Mouse (Mus musculus) MEL (cell line): ENCODE data around the gene Tppp2. TPM values are rescaled to one million over a fixed set of nuclear protein-coding genes. Genes with fewer than 3 reads are reported as not detected.

Experiments
- DNase-seq: peaks from one replicate; pipeline ENCODE4 v3.0.0; 2011; ENCODE audit warnings: low read depth, low spot score
- H3K27ac ChIP-seq: 2 replicates; pipeline ENCODE4 v1.5.1; 2012; ENCODE audit warnings: low read depth, mild to moderate bottlenecking, control low read depth, low read length, moderate library complexity; ENCODE audit not compliant: control insufficient read depth
- H3K27me3 ChIP-seq, 2 experiments: fragments of 150-350 bp in 1 of 2; sonication (generic) in 1 of 2; 2 replicates each; pipeline ENCODE4 v1.6.1; 2012; ENCODE audit warnings: low read length in 2 of 2, mild to moderate bottlenecking in 2 of 2, improper control_type of control experiment in 1 of 2, moderate library complexity in 1 of 2; ENCODE audit not compliant: insufficient read depth in 2 of 2, control insufficient read depth in 1 of 2
- H3K36me3 ChIP-seq, 2 experiments: 2 replicates each; pipeline ENCODE4 v1.6.1; 2012 to 2014; ENCODE audit warnings: low read length in 2 of 2, improper control_type of control experiment in 1 of 2, inconsistent platforms in 1 of 2, mild to moderate bottlenecking in 1 of 2; ENCODE audit not compliant: insufficient read depth in 2 of 2, control insufficient read depth in 1 of 2
- H3K4me1 ChIP-seq, 2 experiments: fragments of 150-350 bp in 1 of 2; sonication (generic) in 1 of 2; 2 replicates each; pipeline ENCODE4 v1.6.1; 2012; ENCODE audit warnings: low read length in 2 of 2, improper control_type of control experiment in 1 of 2, mild to moderate bottlenecking in 1 of 2; ENCODE audit not compliant: insufficient read depth in 2 of 2, control insufficient read depth in 1 of 2
- H3K4me3 ChIP-seq, 2 experiments: fragments of 150-350 bp in 1 of 2; sonication (generic) in 1 of 2; 2 replicates each; pipeline ENCODE4 v1.5.1; 2012; ENCODE audit warnings: low read depth in 2 of 2, low read length in 2 of 2, mild to moderate bottlenecking in 2 of 2, moderate library complexity in 2 of 2, control low read depth in 1 of 2, improper control_type of control experiment in 1 of 2; ENCODE audit not compliant: control insufficient read depth in 1 of 2, insufficient read depth in 1 of 2
- H3K79me2 ChIP-seq: 2 replicates; pipeline ENCODE4 v1.6.1; 2012; ENCODE audit warnings: mild to moderate bottlenecking, low read length, moderate library complexity; ENCODE audit not compliant: control insufficient read depth, poor library complexity, insufficient read depth
- H3K9ac ChIP-seq: 2 replicates; pipeline ENCODE4 v1.6.1; 2012; ENCODE audit warnings: low read depth, mild to moderate bottlenecking, control low read depth, low read length, moderate library complexity; ENCODE audit not compliant: control insufficient read depth, poor library complexity, severe bottlenecking
- H3K9me3 ChIP-seq: fragments of 150-350 bp; sonication (generic); replicated peaks from 2 replicates; pipeline ENCODE4 v1.6.1; 2012; ENCODE audit warnings: mild to moderate bottlenecking, low read length, improper control_type of control experiment, moderate library complexity; ENCODE audit not compliant: insufficient read depth
- CTCF ChIP-seq, 3 experiments: IDR thresholded peaks in 2 of 3; conservative IDR thresholded peaks in 1 of 3; 2 replicates each; pipeline ENCODE4 v1.5.1; 2011 to 2012; ENCODE audit warnings: low read length in 3 of 3, low read depth in 2 of 3, mild to moderate bottlenecking in 2 of 3, improper control_type of control experiment in 1 of 3, inconsistent platforms in 1 of 3, mixed read lengths in 1 of 3, moderate library complexity in 1 of 3; ENCODE audit not compliant: control insufficient read depth in 1 of 3, insufficient read depth in 1 of 3, poor library complexity in 1 of 3, severe bottlenecking in 1 of 3
- ELF1 ChIP-seq: IDR thresholded peaks from 2 replicates; pipeline ENCODE4 v1.6.1; 2014; ENCODE audit warnings: low read depth, mild to moderate bottlenecking, inconsistent platforms, low read length, improper control_type of control experiment, moderate library complexity
- EP300 ChIP-seq, 2 experiments: IDR thresholded peaks; 2 replicates each; pipeline ENCODE4 v1.6.1; 2011; ENCODE audit warnings: improper control_type of control experiment in 2 of 2, low read length in 2 of 2, low read depth in 1 of 2, mild to moderate bottlenecking in 1 of 2
- ETS1 ChIP-seq: IDR thresholded peaks from 2 replicates; pipeline ENCODE4 v1.6.1; 2012; ENCODE audit warnings: low read depth, mild to moderate bottlenecking, inconsistent platforms, low read length, improper control_type of control experiment, moderate library complexity
- GABPA ChIP-seq: IDR thresholded peaks from 2 replicates; pipeline ENCODE4 v1.6.1; 2012; ENCODE audit warnings: low read depth, mild to moderate bottlenecking, inconsistent platforms, low read length, improper control_type of control experiment, moderate library complexity
- GATA1 ChIP-seq: IDR thresholded peaks from 2 replicates; pipeline ENCODE4 v1.6.1; 2011; ENCODE audit warnings: low read depth, low read length, improper control_type of control experiment
- JUND ChIP-seq: IDR thresholded peaks from 2 replicates; pipeline ENCODE4 v1.6.1; 2011; ENCODE audit warnings: low read depth, mild to moderate bottlenecking, improper control_type of control experiment, low read length
- MAFK ChIP-seq: IDR thresholded peaks from 2 replicates; pipeline ENCODE4 v1.6.1; 2011; ENCODE audit warnings: low read depth, mild to moderate bottlenecking, low read length, improper control_type of control experiment, borderline replicate concordance
- MEF2A ChIP-seq: IDR thresholded peaks from 2 replicates; pipeline ENCODE4 v1.6.1; 2014; ENCODE audit warnings: low read depth, mild to moderate bottlenecking, inconsistent platforms, low read length, improper control_type of control experiment; ENCODE audit not compliant: poor library complexity, insufficient replicate concordance, severe bottlenecking; ENCODE audit errors: extremely low read depth
- MXI1 ChIP-seq: IDR thresholded peaks from 2 replicates; pipeline ENCODE4 v1.6.1; 2011; ENCODE audit warnings: mild to moderate bottlenecking, low read depth, low read length, improper control_type of control experiment
- NRF1 ChIP-seq: IDR thresholded peaks from 2 replicates; pipeline ENCODE4 v1.6.1; 2014; ENCODE audit warnings: low read depth, mild to moderate bottlenecking, inconsistent platforms, low read length, improper control_type of control experiment, moderate library complexity; ENCODE audit not compliant: poor library complexity, insufficient read depth, severe bottlenecking
- RCOR1 ChIP-seq: IDR thresholded peaks from 2 replicates; pipeline ENCODE4 v1.6.1; 2012; ENCODE audit warnings: low read depth, mild to moderate bottlenecking, inconsistent platforms, low read length, improper control_type of control experiment
- SMC3 ChIP-seq: IDR thresholded peaks from 2 replicates; pipeline ENCODE4 v1.6.1; 2011; ENCODE audit warnings: low read depth, low read length, improper control_type of control experiment
- TAL1 ChIP-seq: IDR thresholded peaks from 2 replicates; pipeline ENCODE4 v1.6.1; 2012; ENCODE audit warnings: mild to moderate bottlenecking, inconsistent platforms, low read length, moderate library complexity, mixed read lengths
- TCF12 ChIP-seq: IDR thresholded peaks from 2 replicates; pipeline ENCODE4 v1.6.1; 2014; ENCODE audit warnings: low read depth, mild to moderate bottlenecking, inconsistent platforms, low read length, improper control_type of control experiment, moderate library complexity
- USF2 ChIP-seq, 2 experiments: IDR thresholded peaks; 2 replicates each; pipeline ENCODE4 v1.6.1; 2011 to 2012; ENCODE audit warnings: improper control_type of control experiment in 2 of 2, low read length in 2 of 2, borderline replicate concordance in 1 of 2, inconsistent platforms in 1 of 2, low read depth in 1 of 2, mild to moderate bottlenecking in 1 of 2; ENCODE audit not compliant: insufficient read depth in 1 of 2
- ZC3H11A ChIP-seq: IDR thresholded peaks from 2 replicates; pipeline ENCODE4 v1.6.1; 2012; ENCODE audit warnings: low read depth, mild to moderate bottlenecking, inconsistent platforms, low read length, improper control_type of control experiment
- ZKSCAN1 ChIP-seq: IDR thresholded peaks from 2 replicates; pipeline ENCODE4 v1.6.1; 2012; ENCODE audit warnings: low read depth, mild to moderate bottlenecking, inconsistent platforms, low read length, improper control_type of control experiment, moderate library complexity
- ZMIZ1 ChIP-seq: IDR thresholded peaks from 2 replicates; pipeline ENCODE4 v1.6.1; 2012; ENCODE audit warnings: low read depth, mild to moderate bottlenecking, inconsistent platforms, low read length, improper control_type of control experiment, moderate library complexity
- ZNF384 ChIP-seq: IDR thresholded peaks from 2 replicates; pipeline ENCODE4 v1.6.1; 2012; ENCODE audit warnings: low read depth, mild to moderate bottlenecking, inconsistent platforms, low read length, improper control_type of control experiment
- polyA plus RNA-seq, 2 experiments: library from polyadenylated mRNA; stranded (reverse) in 1 of 2; unstranded in 1 of 2; fragments of >175 nt in 1 of 2; fragments of >200 nt in 1 of 2; gene quantifications; 2 replicates each; pipeline versions ENCODE4 v1.2.1 to v1.2.4; 2012; ENCODE audit warnings: low replicate concordance in 2 of 2, low read depth in 1 of 2; ENCODE audit not compliant: insufficient read length in 2 of 2, insufficient read depth in 1 of 2, missing spikeins in 1 of 2
- total RNA-seq: library from RNA; depleted of rRNA; stranded (reverse); fragments of 300-350 nt; gene quantifications from 2 replicates; pipeline ENCODE4 v1.2.3, GENCODE M21; 2012

Tppp2 gene
- total and polyA plus RNA-seq, 3 experiments: not detected

DNA sequence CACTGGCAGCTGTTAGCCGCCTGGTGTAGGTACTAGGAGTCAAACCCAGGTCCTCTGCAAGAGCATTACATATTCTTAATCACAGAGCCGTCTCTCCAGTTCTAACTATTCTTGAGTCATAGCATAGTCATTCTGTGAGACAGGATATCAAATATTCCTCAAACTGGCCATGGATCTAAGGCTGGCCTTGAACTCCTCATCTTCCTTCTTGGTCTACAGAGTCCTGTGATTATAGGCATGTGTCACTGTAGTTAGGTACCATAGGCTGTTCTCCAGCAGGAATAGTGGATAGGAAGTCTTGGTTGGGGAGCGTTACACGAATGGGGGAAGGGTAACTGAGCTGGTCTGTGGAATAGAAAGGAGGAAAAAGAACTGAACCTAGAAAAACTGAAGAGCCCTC is 1.7 kb upstream of the Tppp2 start:
- H3K36me3 ChIP-seq: peaks cover 0 to 5% of the 10 kb centered on the region in 2 experiments; a peak in 2 of 4 replicates
- no peaks in the 10 kb centered on the region for H3K27me3 ChIP-seq
- peaks cover 2 to 9% of the 10 kb centered on the region in 2 experiments for H3K4me1 ChIP-seq
- no peak overlapping the region for H3K4me3 ChIP-seq
- no peak overlapping the region for H3K9ac ChIP-seq
- no peak overlapping the region for H3K27ac ChIP-seq
- H3K9me3 ChIP-seq: no peaks in the 10 kb centered on the region
- H3K79me2 ChIP-seq: no peaks in the 10 kb centered on the region
- no peak for DNase-seq
- TF ChIP-seq RCOR1 (no peak), ZC3H11A (no peak)

DNA sequence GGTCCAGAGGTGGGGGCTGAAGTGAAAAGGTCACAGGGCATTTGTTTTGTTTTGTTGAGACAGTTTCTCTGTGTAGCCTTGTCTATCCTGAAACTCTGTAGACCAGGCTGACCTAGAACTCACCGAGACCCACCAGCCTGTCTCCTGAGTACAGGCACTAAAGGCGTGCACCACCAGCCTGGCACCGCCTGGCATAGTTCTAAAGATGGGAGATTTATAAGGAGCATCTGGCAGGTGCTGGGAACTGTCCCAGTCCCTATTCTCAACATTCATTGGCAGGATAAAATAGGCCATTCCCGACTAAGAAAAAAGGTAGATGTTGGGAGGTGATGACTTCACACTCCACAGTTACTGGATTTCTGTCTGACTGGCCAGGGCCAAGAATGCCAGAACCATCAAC is 741 bp downstream of the Tppp2 start:
- H3K79me2 ChIP-seq: no peaks in the 10 kb centered on the region
- H3K9ac ChIP-seq: no peak overlapping the region
- peaks cover 2 to 9% of the 10 kb centered on the region in 2 experiments for H3K4me1 ChIP-seq
- H3K36me3 ChIP-seq: peaks cover 0 to 5% of the 10 kb centered on the region in 2 experiments; a peak in 2 of 4 replicates
- no peak overlapping the region for H3K4me3 ChIP-seq
- no peak overlapping the region for H3K27ac ChIP-seq
- no peak for TF ChIP-seq ZNF384
- TF ChIP-seq SMC3: no peak
- TF ChIP-seq GABPA: no peak
- no peak for TF ChIP-seq EP300 (IDR thresholded peaks at IDR 0.05; ENCODE audit: low read depth in 1 of 2, low read length in 2 of 2)
- no peak for TF ChIP-seq ZMIZ1
- no peak for TF ChIP-seq ZKSCAN1
- no peak for TF ChIP-seq ZC3H11A
- no peak for DNase-seq
- no peaks in the 10 kb centered on the region for H3K27me3 ChIP-seq
- no peaks in the 10 kb centered on the region for H3K9me3 ChIP-seq

DNA sequence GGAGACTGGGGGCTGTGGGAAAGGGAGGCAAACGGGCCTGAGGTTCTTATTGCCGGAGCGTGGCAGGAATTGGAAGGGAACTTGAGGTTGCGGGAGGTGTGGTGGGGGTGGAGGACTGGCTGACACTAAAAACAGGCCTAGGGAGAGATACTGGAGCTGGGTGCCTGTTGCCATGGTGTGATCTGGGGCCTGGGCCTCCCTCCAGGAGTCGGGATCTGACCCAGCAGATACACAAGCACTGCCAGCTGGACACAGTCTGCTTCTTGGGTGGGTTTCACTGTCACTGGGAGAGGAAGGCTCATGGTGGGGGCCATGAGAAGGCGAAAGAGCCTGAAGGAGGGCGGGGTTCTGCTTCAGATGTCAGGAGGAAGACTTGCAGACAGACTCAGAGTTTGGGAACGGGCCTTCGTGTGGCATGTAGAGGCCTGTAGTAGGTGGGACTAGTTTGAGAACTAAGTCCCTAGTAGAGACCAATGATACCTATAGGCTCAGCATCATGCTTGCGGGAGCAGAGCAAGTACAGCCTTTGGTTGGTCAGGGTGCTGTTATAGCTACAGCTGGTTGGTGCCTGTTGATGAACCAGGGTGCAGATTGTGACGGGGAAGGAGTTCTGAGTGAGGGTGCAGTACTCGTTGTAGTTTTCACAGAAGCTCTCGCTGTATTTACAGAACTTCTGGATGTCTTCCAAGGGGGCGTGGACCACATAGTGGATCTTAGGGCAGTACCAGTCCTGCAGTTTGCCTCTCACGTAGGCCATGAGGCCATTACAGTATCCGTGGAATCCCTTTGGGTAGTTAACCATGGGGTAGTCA is 3.7 kb downstream of the Tppp2 start:
- Histone ChIP-seq H3K4me3 (no peak overlapping the region), H3K4me1 (no peaks in the 10 kb centered on the region)

More for the DNA sequence above, 3.7 kb downstream of the Tppp2 start:
- H3K36me3 ChIP-seq: no peaks in the 10 kb centered on the region
- no peak overlapping the region for H3K27ac ChIP-seq
- H3K79me2 ChIP-seq: no peaks in the 10 kb centered on the region
- no peaks in the 10 kb centered on the region for H3K9me3 ChIP-seq
- no peak overlapping the region for H3K9ac ChIP-seq
- H3K27me3 ChIP-seq: no peaks in the 10 kb centered on the region
- no peak for DNase-seq
- TF ChIP-seq USF2 (IDR thresholded peaks at IDR 0.05; ENCODE audit: borderline replicate concordance in 1 of 2, insufficient read depth in 1 of 2, low read depth in 1 of 2, low read length in 2 of 2) (no peak), CTCF (IDR thresholded peaks at IDR 0.05 in 2 of 3, conservative IDR thresholded peaks at IDR 0.05 in 1 of 3; ENCODE audit: control insufficient read depth in 1 of 3, insufficient read depth in 1 of 3, low read depth in 2 of 3, low read length in 3 of 3, poor library complexity in 1 of 3, severe bottlenecking in 1 of 3) (no peak), TCF12 (no peak), SMC3 (no peak), MXI1 (no peak), TAL1 (no peak), ELF1 (no peak), ZKSCAN1 (no peak), MEF2A (no peak), ETS1 (no peak), RCOR1 (no peak), JUND (no peak), ZC3H11A (no peak), MAFK (no peak), GATA1 (no peak), NRF1 (no peak)
- TF ChIP-seq, all 39 proteins: peak for 0
